Mouse (Mus musculus) mouse embryonic stem cell (cell line): ENCODE measurements around the gene Hoxd11.

Source experiments
- in situ Hi-C, 2 experiments: fragments of 300-500 bp; cut with MboI; formaldehyde crosslinking; loops; 1 replicate in 1 of 2; 3 replicates in 1 of 2; pipeline ENCODE4 v1.14.3; 2019 to 2020; ENCODE audit warnings: low sequenced_read_pairs in 2 of 2, low pct_unique_long_range_greater_than_20kb in 1 of 2, mixed read lengths in 1 of 2; ENCODE audit not compliant: unreplicated experiment in 1 of 2

Gene Hoxd11

DNA sequence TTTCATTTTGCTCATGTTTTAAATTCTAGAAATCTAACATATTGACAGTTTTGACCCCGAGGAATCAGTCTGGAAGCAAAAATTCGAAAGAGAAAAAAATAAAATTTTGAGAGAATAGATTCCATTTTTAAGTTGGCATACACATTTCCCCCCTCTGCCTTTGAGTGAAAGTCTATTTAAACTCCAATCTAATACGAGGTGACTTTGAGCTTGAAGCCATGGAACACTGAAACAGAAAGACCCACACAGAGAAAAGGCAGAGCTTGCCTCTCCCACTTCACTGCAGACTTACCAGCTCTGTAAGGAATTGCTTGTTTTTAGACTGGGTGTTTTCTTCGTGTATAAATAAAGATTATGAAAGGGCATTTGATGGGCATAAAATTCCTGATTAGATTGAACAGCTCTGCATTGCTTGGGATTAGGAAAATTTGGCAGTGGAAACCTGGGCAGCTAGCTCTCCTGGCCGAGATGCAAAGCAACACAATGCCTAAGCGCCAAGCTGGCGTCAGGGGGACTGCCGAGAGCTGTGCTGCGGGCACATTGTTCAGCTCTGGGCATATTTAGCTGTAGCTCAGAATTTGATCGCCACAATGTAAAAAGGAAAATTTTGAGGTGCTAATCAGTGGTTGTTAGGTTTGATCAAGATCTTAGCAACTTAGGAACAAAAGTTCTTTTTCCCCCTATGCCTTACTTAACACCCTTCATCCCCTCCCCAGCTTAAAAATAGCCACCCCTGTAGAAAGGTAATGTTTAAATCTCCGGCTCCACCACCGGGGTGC lies 9.6 kb downstream of the Hoxd11 start:
- in situ Hi-C loops, result loop anchor here (10.0 to 25.0 kb wide), 2 partner anchors 46 to 898 kb away; no protein-coding TSS in a partner anchor

DNA sequence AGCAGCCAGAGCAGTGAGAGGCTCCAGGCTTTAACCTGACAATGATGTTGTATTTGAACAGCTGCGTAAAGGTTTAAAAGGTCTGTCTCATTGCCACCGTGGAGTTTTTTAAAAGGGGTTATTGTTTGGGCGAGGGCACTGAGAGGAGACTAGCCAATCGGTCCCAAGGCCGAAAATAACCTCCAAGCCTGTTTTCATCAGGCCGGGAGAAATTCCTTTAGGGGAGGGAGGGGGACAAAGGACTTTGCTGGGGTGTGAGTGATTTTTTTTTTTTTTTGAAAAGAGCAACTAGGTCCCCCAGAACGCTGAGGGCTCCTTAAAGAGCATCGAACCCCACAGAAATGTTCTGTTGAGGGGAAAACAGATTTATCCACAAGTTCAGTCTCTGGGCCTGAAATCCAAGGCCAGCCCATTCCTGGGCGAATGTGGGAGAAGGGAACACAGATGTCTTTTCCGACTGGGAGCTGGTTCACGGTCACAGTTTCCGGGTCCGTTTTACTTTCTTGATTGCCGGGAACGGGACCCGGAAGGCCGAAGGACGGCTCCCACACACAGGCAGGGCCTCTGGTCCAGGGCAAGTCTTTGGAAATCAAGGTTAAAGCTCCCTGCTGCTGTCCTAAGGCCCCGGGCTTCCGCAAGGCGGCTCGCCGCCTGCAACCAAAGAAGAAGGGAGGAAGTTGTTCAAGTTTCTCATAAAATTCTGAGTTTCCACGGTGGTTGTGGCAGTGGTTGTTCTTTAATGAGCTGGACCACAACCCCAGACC lies 10.4 kb downstream of the Hoxd11 start:
- in situ Hi-C loops, result loop anchor here (10.0 to 25.0 kb wide), 4 partner anchors 45 to 898 kb away; no protein-coding TSS in a partner anchor

DNA sequence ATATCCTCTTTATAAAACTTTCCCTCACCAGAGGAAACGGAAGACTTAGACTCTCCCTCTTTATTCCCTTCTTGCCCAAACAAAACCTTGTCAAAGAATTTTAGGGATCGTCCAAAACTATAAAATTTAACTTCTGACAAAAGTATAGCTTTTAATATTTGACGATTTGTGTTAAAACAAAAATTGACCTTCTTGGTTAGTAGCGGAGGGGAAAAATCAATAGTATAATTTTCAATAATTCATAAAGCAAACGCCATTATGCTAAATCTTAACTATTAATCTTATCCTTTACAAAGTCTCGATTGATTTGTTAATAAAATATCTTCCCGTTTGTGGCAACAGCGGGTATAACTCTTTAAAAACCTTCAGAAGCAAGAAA lies 11.0 kb downstream of the Hoxd11 start:
- in situ Hi-C loops, result loop anchor here (10.0 to 25.0 kb wide), 3 partner anchors 274 to 897 kb away; no protein-coding TSS in a partner anchor

- in situ Hi-C loops, result loop anchor here (10.0 to 25.0 kb wide), 3 partner anchors 274 to 896 kb away; no protein-coding TSS in a partner anchor
These were observed 11.9 kb downstream of the Hoxd11 start, which contains the start of gene Hoxd10 for GRCm38 (mm10) chr2:74691022-74691951. Gene Hoxd10, plus strand, starts transcription at chr2:74691924.

GRCm38 (mm10) chr2:74691995-74692807 lies 12.8 kb downstream of the Hoxd11 start:
- in situ Hi-C loops, result loop anchor here (10.0 to 25.0 kb wide), 3 partner anchors 273 to 895 kb away; no protein-coding TSS in a partner anchor

DNA sequence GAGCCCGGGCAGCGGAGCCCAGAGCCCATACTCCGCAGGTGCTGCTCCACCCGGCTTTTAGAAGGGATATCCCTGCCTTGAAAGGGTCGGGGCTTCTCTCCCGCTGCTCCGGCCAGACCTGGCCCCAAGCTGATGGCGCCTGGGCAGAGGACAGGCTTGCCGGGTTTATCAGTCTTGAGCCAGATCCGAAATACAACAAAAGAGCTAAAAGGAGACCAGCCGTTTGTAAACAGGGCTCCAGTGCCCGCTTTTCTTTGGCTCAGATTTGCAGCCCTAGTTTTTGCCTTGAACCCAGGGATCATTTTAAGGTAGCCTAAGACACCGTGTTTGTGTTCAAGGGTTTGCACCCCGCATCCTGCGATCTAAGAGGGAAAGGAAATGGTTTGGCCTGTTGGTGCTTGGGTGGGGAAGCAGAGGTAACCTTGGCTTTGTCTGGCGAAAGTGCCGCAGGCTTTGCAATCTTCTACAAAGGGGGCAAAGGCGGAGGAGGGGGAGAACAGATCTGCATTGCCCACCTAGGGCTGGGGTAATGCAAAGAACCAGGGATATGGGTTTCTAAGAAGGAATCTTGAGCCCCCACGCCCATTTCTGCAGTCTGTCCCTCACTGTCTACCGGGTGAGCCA lies 13.6 kb downstream of the Hoxd11 start:
- in situ Hi-C loops, result loop anchor here (10.0 to 25.0 kb wide), 3 partner anchors 272 to 894 kb away; no protein-coding TSS in a partner anchor

- in situ Hi-C loops, result loop anchor here (10.0 to 25.0 kb wide), 3 partner anchors 271 to 894 kb away; no protein-coding TSS in a partner anchor
These were observed 14.1 kb downstream of the Hoxd11 start for GRCm38 (mm10) chr2:74693432-74693827.

GRCm38 (mm10) chr2:74694066-74694465 lies 14.7 kb downstream of the Hoxd11 start:
- in situ Hi-C loops, result loop anchor here (10.0 to 25.0 kb wide), 3 partner anchors 271 to 893 kb away; no protein-coding TSS in a partner anchor

DNA sequence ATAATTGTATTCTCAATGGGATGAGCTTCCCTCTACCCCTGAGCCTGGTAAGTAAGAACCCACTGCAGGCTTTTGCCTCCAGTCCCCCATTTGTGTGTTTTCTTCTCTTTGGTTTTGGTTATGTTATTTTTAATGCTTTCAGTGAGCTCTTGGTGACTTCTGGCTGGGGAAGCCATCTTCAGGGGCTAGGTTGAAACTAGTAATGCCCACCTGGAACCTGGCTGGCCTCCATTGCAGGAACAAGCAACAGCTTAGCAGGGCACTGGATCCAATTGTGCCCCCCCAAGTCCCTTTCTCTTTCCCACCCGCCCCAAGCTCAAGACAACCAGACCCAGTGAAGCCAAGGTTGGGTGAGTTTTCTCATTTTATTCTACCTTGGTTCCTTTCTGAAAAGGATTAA lies 16.0 kb downstream of the Hoxd11 start:
- in situ Hi-C loops, result loop anchor here (10.0 to 25.0 kb wide), 3 partner anchors 269 to 892 kb away; no protein-coding TSS in a partner anchor

DNA sequence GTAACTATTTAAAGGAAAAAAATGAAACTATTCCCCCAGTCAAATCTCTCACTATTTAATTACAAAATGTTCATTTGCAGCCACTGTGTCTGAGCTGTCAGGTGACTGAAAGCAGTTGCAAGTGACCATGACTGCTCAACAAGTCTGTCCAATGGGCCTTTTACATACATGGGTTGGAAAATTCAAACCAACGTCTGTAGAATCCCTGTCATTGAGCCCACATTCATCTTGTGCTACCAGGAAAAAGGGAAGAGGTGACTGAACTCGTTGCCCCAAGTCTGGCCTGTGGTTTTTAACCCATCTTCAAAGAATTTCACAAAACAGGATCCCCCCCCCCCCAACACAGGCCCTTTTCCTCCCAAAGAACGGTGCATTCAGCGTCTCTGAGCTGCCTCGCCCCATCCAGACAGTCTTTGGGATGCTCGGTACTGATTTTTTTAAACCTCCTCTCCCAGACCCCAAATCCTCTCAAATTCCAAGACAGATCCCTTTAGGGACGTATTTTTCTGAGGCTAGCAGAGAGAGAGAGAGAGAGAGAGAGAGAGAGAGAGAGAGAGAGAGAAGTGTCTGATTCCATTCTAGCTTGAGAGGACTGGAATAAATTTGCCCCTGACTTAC lies 16.6 kb downstream of the Hoxd11 start:
- in situ Hi-C loops, result loop anchor here (10.0 to 25.0 kb wide), 3 partner anchors 269 to 891 kb away; no protein-coding TSS in a partner anchor

DNA sequence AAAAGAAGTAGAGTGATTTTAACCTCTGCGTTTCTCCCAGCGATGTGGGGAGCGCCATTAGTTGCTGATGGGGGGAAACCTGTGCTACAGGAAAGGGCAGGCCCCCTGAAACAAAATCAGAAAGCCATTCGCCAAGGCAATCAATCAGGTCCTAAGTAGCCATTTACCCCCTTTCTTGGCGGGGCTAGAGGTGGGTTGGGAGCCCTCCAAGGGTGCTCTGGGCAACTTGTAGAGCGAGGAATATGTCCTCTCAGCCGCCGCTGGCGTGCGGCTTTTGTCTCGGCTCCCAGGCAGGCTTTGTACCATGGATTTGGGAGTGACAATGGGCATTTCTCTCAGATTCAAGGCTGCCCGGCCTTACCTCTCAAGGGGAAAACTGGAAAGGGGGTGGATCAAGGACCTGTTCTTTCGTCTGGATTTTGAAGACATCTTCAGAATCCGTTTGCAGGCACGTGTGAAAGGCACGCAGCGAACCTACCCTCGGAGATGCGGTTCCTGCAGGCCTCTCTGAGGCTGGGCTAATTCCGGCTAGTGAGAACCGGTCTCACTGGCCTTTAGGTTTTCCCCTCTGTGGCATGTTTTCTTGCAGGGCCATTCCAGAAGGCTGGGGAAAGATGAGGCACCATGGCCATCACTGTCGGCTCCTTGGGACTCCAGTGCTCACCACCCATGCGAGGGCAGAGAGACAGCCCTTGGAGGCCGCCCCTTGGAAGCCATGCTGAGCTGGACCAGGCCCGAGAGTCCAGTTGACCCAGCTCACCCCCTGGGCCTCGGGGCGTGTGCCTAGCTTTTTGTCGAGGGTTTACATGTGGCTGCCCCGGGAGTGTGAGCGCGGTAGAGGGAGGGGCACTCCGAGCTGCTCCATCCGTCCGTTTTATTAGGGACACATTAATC lies 17.3 kb downstream of the Hoxd11 start:
- in situ Hi-C loops, result loop anchor here (10.0 to 25.0 kb wide), 3 partner anchors 268 to 891 kb away; no protein-coding TSS in a partner anchor

- in situ Hi-C loops, result loop anchor here (10.0 to 25.0 kb wide), 3 partner anchors 267 to 890 kb away; no protein-coding TSS in a partner anchor
These were observed 18.3 kb downstream of the Hoxd11 start, which contains the start of gene Hoxd9 for GRCm38 (mm10) chr2:74697567-74698121. Gene Hoxd9, plus strand, starts transcription at chr2:74697727.

DNA sequence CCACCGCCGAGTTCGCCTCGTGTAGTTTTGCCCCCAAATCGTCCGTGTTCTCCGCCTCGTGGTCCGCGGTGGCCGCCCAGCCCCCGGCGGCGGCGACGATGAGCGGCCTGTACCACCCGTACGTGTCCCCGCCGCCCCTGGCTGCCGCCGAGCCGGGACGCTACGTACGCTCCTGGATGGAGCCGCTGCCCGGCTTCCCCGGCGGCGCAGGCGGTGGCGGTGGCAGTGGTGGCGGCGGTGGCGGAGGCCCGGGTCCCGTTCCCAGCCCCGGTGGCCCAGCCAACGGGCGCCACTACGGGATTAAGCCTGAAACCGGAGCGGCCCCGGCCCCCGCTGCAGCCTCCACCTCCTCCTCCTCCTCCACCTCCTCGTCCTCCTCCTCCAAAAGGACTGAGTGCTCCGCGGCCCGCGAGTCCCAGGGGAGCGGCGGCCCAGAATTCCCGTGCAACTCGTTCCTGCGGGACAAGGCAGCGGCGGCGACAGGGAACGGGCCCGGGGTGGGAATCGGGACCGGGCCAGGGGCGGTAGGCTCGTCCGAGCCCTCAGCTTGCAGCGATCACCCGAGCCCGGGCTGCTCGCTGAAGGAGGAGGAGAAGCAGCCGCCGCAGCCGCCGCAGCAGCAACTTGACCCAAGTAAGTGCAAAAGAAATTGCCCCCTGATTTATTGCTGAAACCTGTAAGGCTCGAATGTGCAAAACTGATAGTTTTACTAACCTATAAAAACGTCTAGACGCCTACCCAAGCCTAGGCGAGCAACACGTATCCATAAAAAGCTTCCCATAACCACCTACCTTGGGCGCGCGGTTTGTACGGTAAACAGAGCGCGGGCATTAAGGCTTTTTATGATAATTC lies 19.1 kb downstream of the Hoxd11 start:
- in situ Hi-C loops, result loop anchor here (10.0 to 25.0 kb wide), 3 partner anchors 266 to 889 kb away; no protein-coding TSS in a partner anchor

DNA sequence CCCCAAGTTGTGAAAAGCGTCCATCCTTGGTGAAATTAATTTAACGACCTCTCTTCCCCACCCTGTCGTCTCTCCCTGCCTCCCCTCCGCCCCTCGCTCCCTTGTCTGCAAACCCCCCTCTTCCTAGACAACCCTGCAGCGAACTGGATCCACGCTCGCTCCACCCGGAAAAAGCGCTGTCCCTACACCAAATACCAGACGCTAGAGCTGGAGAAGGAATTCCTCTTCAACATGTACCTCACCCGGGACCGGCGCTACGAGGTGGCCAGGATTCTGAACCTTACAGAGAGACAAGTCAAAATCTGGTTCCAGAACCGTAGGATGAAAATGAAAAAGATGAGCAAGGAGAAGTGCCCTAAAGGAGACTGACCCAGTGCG lies 19.7 kb downstream of the Hoxd11 start:
- in situ Hi-C loops, result loop anchor here (10.0 to 25.0 kb wide), 3 partner anchors 266 to 888 kb away; no protein-coding TSS in a partner anchor
